Comparison of ENCODE assay signal across 19 mouse cellular contexts in the genomic region with DNA sequence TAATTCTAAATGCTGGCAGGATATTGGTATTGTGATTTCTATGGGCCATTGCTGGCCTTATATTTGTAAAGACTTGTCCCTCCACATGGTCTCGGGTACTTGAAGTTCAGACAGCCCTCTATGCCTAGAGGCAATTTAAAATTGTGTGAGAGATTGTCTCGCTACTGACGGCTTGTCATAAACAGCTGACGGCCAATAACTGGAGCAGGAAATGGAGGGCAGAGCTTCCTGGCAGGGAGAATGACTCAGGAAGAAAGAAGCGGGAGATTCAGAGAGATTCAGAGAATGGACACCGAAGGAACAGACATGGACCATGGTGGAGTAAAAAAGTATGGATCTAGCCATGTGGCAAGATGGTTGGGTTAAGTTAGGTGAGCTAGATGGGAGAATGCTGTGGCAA. TPM values are rescaled to one million over a fixed set of nuclear protein-coding genes. Genes with fewer than 3 reads are reported as not detected.
"Had no signal": no experiment of that assay in that cellular context is flagged by ENCODE, and none has a peak within 500 bp of the region (broad histone marks: within the 10 kb centered on the region; RNA-seq: fewer than 3 reads in every experiment).

No protein-coding gene starts in this region.

- DNase-seq: kidney, adult 18-20 months; kidney, postnatal 10 days; kidney, postnatal 4 days; liver; lung, adult 2 months; lung, postnatal 36 days; right cerebral cortex, adult 18-20 months; right cerebral cortex, postnatal 25 days; thymus, postnatal 4 days had no signal

- H3K9me3 ChIP-seq: limb, embryonic 12.5 days; neural tube, embryonic 15.5 days had no signal

- H3K4me3 ChIP-seq: layer of hippocampus, adult 2 months; limb, embryonic 12.5 days; neural tube, embryonic 15.5 days had no signal

- ATAC-seq: midbrain, embryonic 16.5 days had no signal

- H3K36me3 ChIP-seq: limb, embryonic 12.5 days; neural tube, embryonic 15.5 days had no signal

- H3K27me3 ChIP-seq: limb, embryonic 12.5 days; neural tube, embryonic 15.5 days had no signal

- H3K27ac ChIP-seq: layer of hippocampus, adult 2 months; limb, embryonic 12.5 days; liver, embryonic 14.5 days; neural tube, embryonic 15.5 days had no signal

- H3K9ac ChIP-seq: limb, embryonic 12.5 days; liver, embryonic 14.5 days; neural tube, embryonic 15.5 days had no signal

- H3K4me2 ChIP-seq: limb, embryonic 12.5 days; midbrain, embryonic 11.5 days; neural tube, embryonic 15.5 days had no signal

- H3K4me1 ChIP-seq: neural tube, embryonic 15.5 days had no signal

RNA-seq across cellular contexts. Expression of a gene that starts 6.6 kb away (rescaled TPM):
- total RNA-seq: layer of hippocampus, adult 2 months; layer of hippocampus, postnatal 10 days; left cerebral cortex, postnatal 36 days; megakaryocyte progenitor cell, adult 5-6 weeks had no signal
- polyA plus RNA-seq: lung, adult 2 months; small intestine, adult 2 months had no signal

RNA-seq across cellular contexts. Expression of a gene that starts 52.7 kb away (rescaled TPM):
- total RNA-seq: megakaryocyte progenitor cell, adult 5-6 weeks had no signal
